Mouse (Mus musculus): ENCODE results near the gene Arsa.

The Arsa gene

GRCm38 (mm10) chr15:89494970-89495369, 17.7 kb upstream of the Arsa start:
- DNase-seq: no peak

GRCm38 (mm10) chr15:89488611-89489117, 11.4 kb upstream of the Arsa start:
- DNase-seq: no peak

GRCm38 (mm10) chr15:89488182-89488581, 11.0 kb upstream of the Arsa start:
- DNase-seq: no peak

- DNase-seq: peak; percentile 77 to 91
Measured at GRCm38 (mm10) chr15:89480584-89480983, 3.4 kb upstream of the Arsa start.

- no peak for DNase-seq
Measured at GRCm38 (mm10) chr15:89478622-89479021, 1.4 kb upstream of the Arsa start.

GRCm38 (mm10) chr15:89477806-89478205, 581 bp upstream of the Arsa start:
- no peak for DNase-seq

GRCm38 (mm10) chr15:89476475-89476815, 780 bp downstream of the Arsa start:
- DNase-seq: no peak

GRCm38 (mm10) chr15:89475611-89476474, 1.4 kb downstream of the Arsa start:
- DNase-seq: peak; percentile 97

GRCm38 (mm10) chr15:89475293-89475600, 2.0 kb downstream of the Arsa start:
- DNase-seq: no peak

GRCm38 (mm10) chr15:89474596-89475292, 2.5 kb downstream of the Arsa start:
- peak in 1 of 2 experiments; percentile 51 for DNase-seq

GRCm38 (mm10) chr15:89473921-89474320, 3.3 kb downstream of the Arsa start:
- DNase-seq: no peak

- no peak for DNase-seq
Measured at GRCm38 (mm10) chr15:89473370-89473769, 3.9 kb downstream of the Arsa start.

- no peak for DNase-seq
Measured at GRCm38 (mm10) chr15:89471476-89471875, 5.7 kb downstream of the Arsa start.

- no peak for DNase-seq
Measured at GRCm38 (mm10) chr15:89468577-89468976, 8.6 kb downstream of the Arsa start.

GRCm38 (mm10) chr15:89465052-89465451, 12.2 kb downstream of the Arsa start:
- DNase-seq: no peak

- peak in 1 of 2 experiments; percentile 58 for DNase-seq
Measured at GRCm38 (mm10) chr15:89463334-89464235, 13.6 kb downstream of the Arsa start.

- DNase-seq: no peak
Measured at GRCm38 (mm10) chr15:89462176-89462575, 15.0 kb downstream of the Arsa start.

- no peak for DNase-seq
Measured at GRCm38 (mm10) chr15:89461321-89461720, 15.9 kb downstream of the Arsa start.

- DNase-seq: no peak
Measured at GRCm38 (mm10) chr15:89460298-89460697, 16.9 kb downstream of the Arsa start.

- DNase-seq: no peak
Measured at GRCm38 (mm10) chr15:89459821-89460220, 17.4 kb downstream of the Arsa start.

- no peak for DNase-seq
Measured at GRCm38 (mm10) chr15:89458942-89459341, 18.3 kb downstream of the Arsa start.

GRCm38 (mm10) chr15:89455642-89456041, 21.6 kb downstream of the Arsa start:
- DNase-seq: no peak

GRCm38 (mm10) chr15:89454857-89455256, 22.4 kb downstream of the Arsa start:
- no peak for DNase-seq

Measured in kidney, postnatal 25 days (tissue).